Mouse (Mus musculus): ENCODE measurements around the gene Aurkb. TPM values are rescaled to one million over a fixed set of nuclear protein-coding genes. Genes with fewer than 3 reads are reported as not detected.

The Aurkb gene
- polyA plus RNA-seq, 1 experiment from 2014 or later = 142 TPM

GRCm38 (mm10) chr11:69070093-69070492 lies 24.6 kb downstream of the Aurkb start:
- WGBS (ENCODE audit: insufficient replicate concordance) = under 1% methylated on average over 13 of the region's 13 CpGs
- Histone ChIP-seq H3K27ac (peak overlapping the region; percentile 82), H3K9me3 (replicated peaks) (no peaks in the 10 kb centered on the region), H3K4me2 (peak overlapping the region; percentile 93), H3K4me3 (peak overlapping the region; percentile 72), H3K27me3 (replicated peaks) (no peaks in the 10 kb centered on the region), H3K4me1 (peaks cover 75% of the 10 kb centered on the region), H3K36me3 (no peaks in the 10 kb centered on the region), H3K9ac (peak overlapping the region; percentile 80)
- no peak for ATAC-seq

DNA sequence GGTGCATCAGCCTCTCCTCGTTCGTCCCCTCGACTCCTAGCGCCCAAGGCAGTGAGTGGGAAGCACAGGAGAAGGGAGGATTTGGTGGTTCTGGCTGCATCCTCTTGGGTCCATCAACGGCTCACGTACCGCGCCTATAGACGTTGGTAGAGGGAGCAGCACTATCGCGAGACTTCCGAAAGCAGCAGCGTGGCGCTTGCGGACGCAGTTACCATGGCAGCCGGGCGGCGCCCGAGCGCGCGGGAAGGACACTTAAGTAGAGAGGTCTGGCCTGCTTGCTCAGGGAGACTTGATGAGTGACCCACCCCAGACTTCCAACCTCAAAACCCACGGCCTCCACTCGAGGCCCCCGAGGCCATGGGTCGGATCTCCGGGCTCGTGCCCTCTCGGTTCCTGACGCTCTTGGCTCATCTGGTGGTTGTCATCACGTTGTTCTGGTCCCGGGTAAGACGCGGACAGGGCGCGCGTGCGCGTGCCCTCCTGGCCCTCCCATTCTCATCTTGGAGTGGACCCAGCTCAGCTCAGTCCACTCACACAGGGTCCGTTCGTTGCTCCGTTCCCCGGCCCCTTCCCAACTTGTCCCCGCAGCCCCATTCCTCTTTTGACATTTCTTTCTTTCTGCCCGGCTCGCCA lies 25.3 kb downstream of the Aurkb start, which contains the start of gene Tmem107:
Gene Tmem107 (plus strand): TSS at position 217 of the 633 bp plus-strand sequence.
- peaks cover 71% of the 10 kb centered on the region for H3K4me1 ChIP-seq
- H3K4me2 ChIP-seq = peak within 1 kb of the TSS; percentile 93
- H3K4me3 ChIP-seq = peak within 1 kb of the TSS; percentile 72
- WGBS (ENCODE audit: insufficient replicate concordance) = under 1% methylated on average over 47 of the region's 47 CpGs
- H3K36me3 ChIP-seq = no peaks in the 10 kb centered on the region
- peak; percentile 81 for ATAC-seq
- peak within 1 kb of the TSS; percentile 82 for H3K27ac ChIP-seq
- no peaks in the 10 kb centered on the region for H3K9me3 ChIP-seq (replicated peaks)
- H3K9ac ChIP-seq = peak within 1 kb of the TSS; percentile 80
- H3K27me3 ChIP-seq (replicated peaks) = no peaks in the 10 kb centered on the region

- H3K4me3 ChIP-seq = peak overlapping the region; percentile 72
- no peaks in the 10 kb centered on the region for H3K27me3 ChIP-seq (replicated peaks)
- no peak for ATAC-seq
- no peaks in the 10 kb centered on the region for H3K9me3 ChIP-seq (replicated peaks)
- H3K36me3 ChIP-seq = no peaks in the 10 kb centered on the region
- peak overlapping the region; percentile 82 for H3K27ac ChIP-seq
- WGBS (ENCODE audit: insufficient replicate concordance) = 38% methylated on average over 9 of the region's 9 CpGs
- H3K4me1 ChIP-seq = peaks cover 70% of the 10 kb centered on the region
- H3K4me2 ChIP-seq = peak overlapping the region; percentile 93
- peak overlapping the region; percentile 80 for H3K9ac ChIP-seq
Observed at GRCm38 (mm10) chr11:69071262-69071661, 25.8 kb downstream of the Aurkb start.

DNA sequence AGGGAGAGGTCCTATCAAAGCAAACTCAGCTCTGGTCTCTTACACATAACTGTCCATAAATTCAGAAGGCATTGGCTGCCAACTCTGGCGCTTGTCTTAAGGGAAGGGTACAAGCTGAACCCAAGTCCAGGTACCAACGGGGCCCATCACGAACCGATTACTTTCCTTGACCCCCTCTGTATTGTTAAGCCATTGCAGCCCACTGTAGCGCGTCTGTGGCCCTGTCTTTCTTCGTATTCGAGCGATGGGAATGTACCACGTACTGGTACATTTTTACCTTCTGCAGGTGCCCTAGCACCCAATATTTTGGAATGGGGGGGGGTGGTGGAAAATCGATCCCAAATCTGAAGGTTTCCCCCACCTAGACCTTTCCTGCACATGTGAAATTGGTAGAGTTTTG lies 26.8 kb downstream of the Aurkb start:
- peaks cover 65% of the 10 kb centered on the region for H3K4me1 ChIP-seq

DNA sequence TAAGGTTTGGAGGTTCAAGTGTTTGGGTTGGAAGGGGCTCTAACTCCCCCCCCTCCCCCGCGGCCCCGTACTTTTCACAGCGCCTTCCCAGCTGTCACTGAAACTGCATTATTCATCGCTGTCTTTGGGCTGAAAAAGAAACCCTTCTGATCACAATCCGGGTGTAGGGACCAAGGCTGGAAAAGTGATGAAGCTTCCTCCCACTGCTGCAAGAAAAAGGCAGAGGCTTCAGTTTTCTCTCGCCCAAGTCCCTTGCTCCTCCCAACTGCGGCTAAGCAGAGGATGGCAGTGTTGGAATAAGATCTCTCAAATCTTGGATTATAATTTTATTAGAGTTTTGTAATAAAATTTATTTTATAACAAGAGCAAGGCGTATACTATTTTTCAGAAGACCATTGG lies 27.2 kb downstream of the Aurkb start:
- H3K36me3 ChIP-seq = no peaks in the 10 kb centered on the region
- H3K9ac ChIP-seq = peak overlapping the region; percentile 69
- H3K4me2 ChIP-seq = peak overlapping the region; percentile 93
- H3K27me3 ChIP-seq (replicated peaks) = no peaks in the 10 kb centered on the region
- peak overlapping the region; percentile 93 for H3K27ac ChIP-seq
- WGBS (ENCODE audit: insufficient replicate concordance) = 15% methylated on average over 9 of the region's 9 CpGs
- no peaks in the 10 kb centered on the region for H3K9me3 ChIP-seq (replicated peaks)
- H3K4me1 ChIP-seq = peaks cover 61% of the 10 kb centered on the region
- peak overlapping the region; percentile 48 for H3K4me3 ChIP-seq
- ATAC-seq = no peak

More for the DNA sequence above, 26.8 kb downstream of the Aurkb start:
- Histone ChIP-seq H3K27me3 (replicated peaks) (no peaks in the 10 kb centered on the region), H3K27ac (peak overlapping the region; percentile 93), H3K9me3 (replicated peaks) (no peaks in the 10 kb centered on the region), H3K4me3 (peak overlapping the region; percentile 48), H3K36me3 (no peaks in the 10 kb centered on the region), H3K9ac (peak overlapping the region; percentile 69), H3K4me2 (peak overlapping the region; percentile 93)
- WGBS (ENCODE audit: insufficient replicate concordance) = 82% methylated on average over 11 of the region's 11 CpGs
- no peak for ATAC-seq

DNA sequence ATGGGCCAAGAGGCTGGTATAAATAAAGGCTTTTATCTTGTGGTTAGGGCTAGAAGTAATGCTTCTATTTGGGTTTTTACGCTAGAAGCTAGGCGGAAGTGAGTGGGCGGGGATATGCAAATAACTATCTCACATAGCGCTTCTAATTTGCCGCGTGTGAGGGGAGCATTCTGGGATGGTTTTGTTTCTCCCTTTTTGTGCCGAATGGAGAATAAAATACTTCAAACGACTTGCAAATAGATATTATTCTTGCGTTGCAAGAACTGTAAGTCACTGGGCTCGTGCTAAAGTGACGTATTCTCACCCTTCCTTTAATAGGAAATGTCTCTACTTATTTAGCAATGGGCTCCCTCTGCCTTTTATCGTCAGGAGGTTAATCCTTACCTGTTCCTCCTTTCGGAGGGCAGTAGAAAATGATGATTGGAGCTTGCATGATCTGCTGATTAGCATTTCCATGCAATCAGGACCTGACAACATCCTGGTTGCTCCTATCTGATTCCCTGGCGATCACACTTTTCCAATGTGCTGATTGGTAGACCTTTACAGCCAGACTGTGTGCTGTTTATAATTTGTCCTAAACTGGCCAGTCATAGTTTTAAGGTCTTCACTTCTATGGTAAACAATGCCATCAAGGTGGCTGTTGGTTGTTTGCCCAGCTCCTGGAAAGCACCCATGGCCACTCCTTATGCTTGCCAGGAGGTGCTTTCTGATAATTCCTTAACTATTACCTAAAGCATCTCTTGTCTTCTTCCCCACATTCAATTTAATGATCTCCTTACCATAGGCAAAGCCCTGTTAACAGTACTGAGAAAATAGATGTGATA lies 27.8 kb downstream of the Aurkb start:
- peak; percentile 78 for ATAC-seq

GRCm38 (mm10) chr11:69073951-69074775 lies 28.7 kb downstream of the Aurkb start:
- H3K9ac ChIP-seq = peak overlapping the region; percentile 69
- H3K9me3 ChIP-seq (replicated peaks) = no peaks in the 10 kb centered on the region
- ATAC-seq = no peak
- 40% methylated on average over 6 of the region's 6 CpGs for WGBS (ENCODE audit: insufficient replicate concordance)
- H3K4me2 ChIP-seq = peak overlapping the region; percentile 93
- no peaks in the 10 kb centered on the region for H3K36me3 ChIP-seq
- peak overlapping the region; percentile 93 for H3K27ac ChIP-seq
- no peaks in the 10 kb centered on the region for H3K27me3 ChIP-seq (replicated peaks)
- peaks cover 62% of the 10 kb centered on the region for H3K4me1 ChIP-seq
- no peak overlapping the region for H3K4me3 ChIP-seq

More for the DNA sequence above, 27.8 kb downstream of the Aurkb start:
- Histone ChIP-seq H3K4me3 (peak overlapping the region; percentile 48), H3K9ac (peak overlapping the region; percentile 69), H3K27me3 (replicated peaks) (no peaks in the 10 kb centered on the region), H3K27ac (peak overlapping the region; percentile 93), H3K4me2 (peak overlapping the region; percentile 93), H3K36me3 (no peaks in the 10 kb centered on the region), H3K9me3 (replicated peaks) (no peaks in the 10 kb centered on the region), H3K4me1 (peaks cover 62% of the 10 kb centered on the region)
- WGBS (ENCODE audit: insufficient replicate concordance) = under 1% methylated on average over 14 of the region's 14 CpGs

GRCm38 (mm10) chr11:69074776-69075069 lies 29.3 kb downstream of the Aurkb start:
- no peaks in the 10 kb centered on the region for H3K9me3 ChIP-seq (replicated peaks)
- H3K27me3 ChIP-seq (replicated peaks) = no peaks in the 10 kb centered on the region
- peak overlapping the region; percentile 93 for H3K4me2 ChIP-seq
- peak overlapping the region; percentile 69; the same call in 1 of the 2 replicates for H3K9ac ChIP-seq
- H3K36me3 ChIP-seq = no peaks in the 10 kb centered on the region
- peak overlapping the region; percentile 93 for H3K27ac ChIP-seq
- ATAC-seq = no peak
- no peak overlapping the region for H3K4me3 ChIP-seq
- peaks cover 57% of the 10 kb centered on the region for H3K4me1 ChIP-seq
- WGBS (ENCODE audit: insufficient replicate concordance) = 46% methylated on average over 2 of the region's 2 CpGs

GRCm38 (mm10) chr11:69075764-69076479 lies 30.5 kb downstream of the Aurkb start:
- Histone ChIP-seq H3K9ac (no peak overlapping the region), H3K36me3 (no peaks in the 10 kb centered on the region), H3K9me3 (replicated peaks) (no peaks in the 10 kb centered on the region), H3K4me1 (peaks cover 57% of the 10 kb centered on the region), H3K4me3 (no peak overlapping the region), H3K27me3 (replicated peaks) (no peaks in the 10 kb centered on the region), H3K27ac (no peak overlapping the region), H3K4me2 (no peak overlapping the region)
- no peak for ATAC-seq
- 26% methylated on average over 9 of the region's 9 CpGs for WGBS (ENCODE audit: insufficient replicate concordance)

DNA sequence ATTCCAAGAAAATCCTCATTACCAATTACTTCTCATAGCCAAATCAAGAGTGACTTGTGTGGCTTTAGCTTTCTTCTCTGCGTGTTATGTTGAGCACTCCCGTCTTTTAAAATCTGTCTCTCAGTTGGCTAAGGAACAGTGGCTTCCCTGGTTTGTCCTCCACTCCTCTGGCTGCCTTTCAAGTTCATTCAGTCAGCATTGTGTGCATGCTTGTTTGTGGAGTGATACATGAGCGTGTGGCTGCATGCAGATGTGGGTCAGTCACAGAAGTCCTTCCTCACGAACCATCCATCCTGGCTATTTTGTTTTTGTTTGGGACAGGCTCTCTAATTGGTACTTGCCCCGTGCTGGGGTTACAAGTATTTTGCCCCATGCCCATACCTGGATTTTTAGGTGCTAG lies 31.1 kb downstream of the Aurkb start:
- Histone ChIP-seq H3K36me3 (no peaks in the 10 kb centered on the region), H3K4me3 (no peak overlapping the region), H3K4me2 (no peak overlapping the region), H3K27ac (no peak overlapping the region), H3K27me3 (replicated peaks) (no peaks in the 10 kb centered on the region), H3K9ac (no peak overlapping the region), H3K9me3 (replicated peaks) (no peaks in the 10 kb centered on the region), H3K4me1 (peaks cover 51% of the 10 kb centered on the region)
- no peak for ATAC-seq
- WGBS (ENCODE audit: insufficient replicate concordance) = 69% methylated on average over 5 of the region's 5 CpGs

GRCm38 (mm10) chr11:69077316-69077715 lies 31.9 kb downstream of the Aurkb start:
- H3K4me2 ChIP-seq = no peak overlapping the region
- 69% methylated on average over 9 of the region's 9 CpGs for WGBS (ENCODE audit: insufficient replicate concordance)
- H3K9me3 ChIP-seq (replicated peaks) = no peaks in the 10 kb centered on the region
- peaks cover 43% of the 10 kb centered on the region for H3K4me1 ChIP-seq
- H3K4me3 ChIP-seq = no peak overlapping the region
- no peaks in the 10 kb centered on the region for H3K36me3 ChIP-seq
- no peak overlapping the region for H3K27ac ChIP-seq
- H3K27me3 ChIP-seq (replicated peaks) = no peaks in the 10 kb centered on the region
- no peak for ATAC-seq
- H3K9ac ChIP-seq = no peak overlapping the region
